Comparison of ENCODE assay signal across 26 mouse cellular contexts in the genomic region with DNA sequence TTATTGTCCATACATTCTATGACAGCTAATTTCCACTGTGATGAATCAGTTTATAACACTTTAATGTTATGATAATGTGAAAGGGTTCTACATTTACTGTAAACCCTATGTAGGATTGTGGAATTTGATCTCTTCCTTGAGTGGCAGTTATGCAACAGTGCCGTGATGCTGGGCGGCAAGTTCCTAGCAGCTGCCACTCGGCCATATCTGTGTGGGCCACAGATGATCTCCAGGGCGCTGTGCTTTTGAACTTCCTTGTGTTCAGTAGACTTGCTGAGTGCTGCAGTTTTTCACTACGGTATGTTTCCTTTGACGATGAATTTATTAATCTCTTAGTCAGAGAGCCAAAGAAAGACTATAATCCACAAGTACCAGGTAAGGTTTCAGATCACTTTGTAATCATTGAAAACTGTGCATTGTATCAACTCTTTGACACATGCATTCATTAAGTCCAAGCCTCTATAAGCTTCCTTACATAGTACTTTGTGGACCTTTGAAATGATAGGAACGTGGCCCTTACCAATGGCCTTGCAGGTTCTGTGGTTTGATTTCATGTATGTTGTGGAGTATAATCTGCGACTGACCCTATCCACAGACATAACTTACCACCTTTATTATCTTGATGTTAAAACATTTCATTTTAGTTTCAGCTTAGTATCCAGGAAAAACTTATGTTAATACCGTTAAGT.
A peak's percentile ranks its signal among the peaks of the same experiment; 100 is the strongest.
DNase-seq lines count a peak whose midpoint lies in the region; ATAC-seq and TF ChIP-seq lines count a peak whose summit lies in the region.
"Had no signal": no experiment of that assay in that cellular context is flagged by ENCODE, and none has a peak within 500 bp of the region (broad histone marks: within the 10 kb centered on the region; RNA-seq: fewer than 3 reads in every experiment).

No protein-coding gene starts in this region.

- H3K9me3 ChIP-seq in embryonic facial prominence, embryonic 14.5 days (ENCODE audit: control insufficient read depth, low read length): no peaks in the 10 kb centered on the region
- H3K9me3 ChIP-seq in embryonic facial prominence, embryonic 10.5 days: no peaks in the 10 kb centered on the region
- no peaks in the 10 kb centered on the region for H3K9me3 ChIP-seq in lung, embryonic 16.5 days (ENCODE audit: control insufficient read depth, low read length)
- H3K9me3 ChIP-seq in lung, postnatal 0 days (ENCODE audit: low read length): no peaks in the 10 kb centered on the region
- H3K9me3 ChIP-seq in liver, embryonic 16.5 days (replicated peaks; ENCODE audit: control insufficient read depth, low read length): no peaks in the 10 kb centered on the region
- H3K9me3 ChIP-seq: forebrain, embryonic 13.5 days; heart, embryonic 10.5 days; heart, embryonic 15.5 days; hindbrain, embryonic 13.5 days; limb, embryonic 13.5 days; megakaryocyte, embryonic 14.5 days; midbrain, embryonic 13.5 days had no signal

- no peak for ATAC-seq in embryonic facial prominence, embryonic 14.5 days (ENCODE audit: low read depth)
- ATAC-seq in lung, embryonic 16.5 days (ENCODE audit: low read depth): peak; percentile 43; the same call in 1 of the 2 replicates
- ATAC-seq in lung, postnatal 0 days: no peak
- ATAC-seq in liver, embryonic 16.5 days (ENCODE audit: low read depth): peak; percentile 30; the same call in 1 of the 2 replicates
- ATAC-seq: activated CD4-positive, CD25-positive, alpha-beta regulatory T cell, adult 4 months; forebrain, embryonic 13.5 days; midbrain, embryonic 13.5 days had no signal

- H3K4me3 ChIP-seq in embryonic facial prominence, embryonic 14.5 days (ENCODE audit: low read depth, low read length): no peak overlapping the region
- no peak overlapping the region for H3K4me3 ChIP-seq in embryonic facial prominence, embryonic 10.5 days
- no peak overlapping the region for H3K4me3 ChIP-seq in lung, embryonic 16.5 days (ENCODE audit: low read length)
- no peak overlapping the region for H3K4me3 ChIP-seq in lung, postnatal 0 days (ENCODE audit: low read depth, low read length)
- no peak overlapping the region for H3K4me3 ChIP-seq in liver, embryonic 16.5 days (ENCODE audit: low read depth, low read length)
- H3K4me3 ChIP-seq: forebrain, embryonic 13.5 days; heart, embryonic 10.5 days; heart, embryonic 15.5 days; hindbrain, embryonic 13.5 days; limb, embryonic 13.5 days; megakaryocyte, embryonic 14.5 days; midbrain, embryonic 13.5 days had no signal

- H3K4me1 ChIP-seq in embryonic facial prominence, embryonic 14.5 days (ENCODE audit: control insufficient read depth, insufficient read depth, low read length): no peaks in the 10 kb centered on the region
- no peaks in the 10 kb centered on the region for H3K4me1 ChIP-seq in embryonic facial prominence, embryonic 10.5 days
- no peaks in the 10 kb centered on the region for H3K4me1 ChIP-seq in lung, embryonic 16.5 days (replicated peaks; ENCODE audit: control insufficient read depth, insufficient read depth, low read length)
- H3K4me1 ChIP-seq in lung, postnatal 0 days (ENCODE audit: insufficient read depth, low read depth, low read length): no peaks in the 10 kb centered on the region
- H3K4me1 ChIP-seq in liver, embryonic 16.5 days (ENCODE audit: control insufficient read depth, low read depth, low read length): no peaks in the 10 kb centered on the region
- H3K4me1 ChIP-seq: forebrain, embryonic 13.5 days; heart, embryonic 10.5 days; heart, embryonic 15.5 days; limb, embryonic 13.5 days; megakaryocyte, embryonic 14.5 days; midbrain, embryonic 13.5 days had no signal

- no peak for TF ChIP-seq EP300 in lung, postnatal 0 days (IDR thresholded peaks at IDR 0.05)

- intact Hi-C loops in left cerebral cortex, postnatal 10 days (cut with DNase I): no loop called here

- H3K27ac ChIP-seq in embryonic facial prominence, embryonic 14.5 days (replicated peaks; ENCODE audit: low read depth, low read length): no peak overlapping the region
- H3K27ac ChIP-seq in embryonic facial prominence, embryonic 10.5 days (replicated peaks): no peak overlapping the region
- no peak overlapping the region for H3K27ac ChIP-seq in lung, embryonic 16.5 days (ENCODE audit: low read length)
- H3K27ac ChIP-seq in lung, postnatal 0 days (ENCODE audit: low read length): no peak overlapping the region
- H3K27ac ChIP-seq in liver, embryonic 16.5 days (ENCODE audit: low read length): no peak overlapping the region
- H3K27ac ChIP-seq: forebrain, embryonic 13.5 days; heart, embryonic 10.5 days; heart, embryonic 15.5 days; hindbrain, embryonic 13.5 days; limb, embryonic 13.5 days; midbrain, embryonic 13.5 days had no signal

- no peak for TF ChIP-seq CTCF in lung, postnatal 0 days (IDR thresholded peaks at IDR 0.05)

- peak; percentile 16 for DNase-seq in embryonic facial prominence, embryonic 14.5 days (ENCODE audit: low spot score)
- no peak for DNase-seq in embryonic facial prominence, embryonic 10.5 days (ENCODE audit: low spot score)
- no peak for DNase-seq in lung, postnatal 0 days (ENCODE audit: low spot score)
- DNase-seq in left cerebral cortex, postnatal 10 days (ENCODE audit: extremely low spot score in 1 of 2, low spot score in 2 of 2): no peak
- DNase-seq in heart, postnatal 4 days: no peak
- DNase-seq in thymus, postnatal 0 days (ENCODE audit: low spot score): no peak
- DNase-seq: adrenal gland, adult 2 months; adrenal gland, postnatal 36 days; cerebellum, adult 18-20 months; cerebellum, postnatal 10 days; gastrocnemius, postnatal 14 days; heart, adult 11 months; kidney, postnatal 14 days; lung, postnatal 36 days; thymus, postnatal 14 days had no signal

- peaks cover 14% of the 10 kb centered on the region for H3K36me3 ChIP-seq in embryonic facial prominence, embryonic 14.5 days (ENCODE audit: control insufficient read depth, insufficient read depth, low read length)
- H3K36me3 ChIP-seq in embryonic facial prominence, embryonic 10.5 days (replicated peaks): peaks cover 24% of the 10 kb centered on the region
- H3K36me3 ChIP-seq in lung, embryonic 16.5 days (ENCODE audit: control insufficient read depth, insufficient read depth, low read length): 0 out of 2 replicates have a peak, but pooled peaks cover 2% of the 10 kb centered on the region
- H3K36me3 ChIP-seq in lung, postnatal 0 days (ENCODE audit: insufficient read depth, low read length): no peaks in the 10 kb centered on the region
- H3K36me3 ChIP-seq in liver, embryonic 16.5 days (ENCODE audit: control insufficient read depth, insufficient read depth): no peaks in the 10 kb centered on the region
- H3K36me3 ChIP-seq: heart, embryonic 15.5 days had no signal

- no peak overlapping the region for H3K4me2 ChIP-seq in embryonic facial prominence, embryonic 14.5 days (ENCODE audit: low read depth, low read length)
- H3K4me2 ChIP-seq in lung, embryonic 16.5 days (ENCODE audit: low read depth, low read length): no peak overlapping the region
- H3K4me2 ChIP-seq in lung, postnatal 0 days (replicated peaks; ENCODE audit: low read depth, low read length): no peak overlapping the region
- H3K4me2 ChIP-seq in liver, embryonic 16.5 days (ENCODE audit: low read depth, low read length): no peak overlapping the region
- H3K4me2 ChIP-seq: forebrain, embryonic 13.5 days; heart, embryonic 15.5 days; hindbrain, embryonic 13.5 days; limb, embryonic 13.5 days; midbrain, embryonic 13.5 days had no signal

- no peaks in the 10 kb centered on the region for H3K27me3 ChIP-seq in embryonic facial prominence, embryonic 14.5 days (replicated peaks; ENCODE audit: control insufficient read depth, insufficient read depth, low read length)
- no peaks in the 10 kb centered on the region for H3K27me3 ChIP-seq in embryonic facial prominence, embryonic 10.5 days (replicated peaks; ENCODE audit: low read depth, poor library complexity, severe bottlenecking)
- no peaks in the 10 kb centered on the region for H3K27me3 ChIP-seq in lung, embryonic 16.5 days (ENCODE audit: control insufficient read depth, insufficient read depth, low read depth, low read length)
- no peaks in the 10 kb centered on the region for H3K27me3 ChIP-seq in lung, postnatal 0 days (replicated peaks; ENCODE audit: insufficient read depth, low read length)
- no peaks in the 10 kb centered on the region for H3K27me3 ChIP-seq in liver, embryonic 16.5 days (ENCODE audit: control insufficient read depth, insufficient read depth, low read depth, low read length)
- H3K27me3 ChIP-seq: CH12.LX; forebrain, embryonic 13.5 days; heart, embryonic 15.5 days; hindbrain, embryonic 13.5 days; limb, embryonic 13.5 days; megakaryocyte, embryonic 14.5 days; midbrain, embryonic 13.5 days had no signal

- no peak overlapping the region for H3K9ac ChIP-seq in embryonic facial prominence, embryonic 14.5 days (ENCODE audit: low read depth, low read length)
- H3K9ac ChIP-seq in lung, embryonic 16.5 days (ENCODE audit: low read length): no peak overlapping the region
- no peak overlapping the region for H3K9ac ChIP-seq in lung, postnatal 0 days (replicated peaks; ENCODE audit: low read depth)
- no peak overlapping the region for H3K9ac ChIP-seq in liver, embryonic 16.5 days (ENCODE audit: low read depth, low read length)
- H3K9ac ChIP-seq: forebrain, embryonic 13.5 days; heart, embryonic 15.5 days; hindbrain, embryonic 13.5 days; limb, embryonic 13.5 days; midbrain, embryonic 13.5 days had no signal

- 81% methylated on average over 9 of the region's 9 CpGs for WGBS in embryonic facial prominence, embryonic 14.5 days
- WGBS in embryonic facial prominence, embryonic 10.5 days: 91% methylated on average over 9 of the region's 9 CpGs
- 75% methylated on average over 9 of the region's 9 CpGs for WGBS in lung, embryonic 16.5 days
- WGBS in lung, postnatal 0 days: 67% methylated on average over 9 of the region's 9 CpGs
- WGBS in liver, embryonic 16.5 days (ENCODE audit: insufficient replicate concordance): 43% methylated on average over 9 of the region's 9 CpGs

Comparison
In these comparisons a context has a peak if more than half of its experiments do, and no peak if none do; other contexts are left out.
1. ATAC-seq: peak in lung, embryonic 16.5 days (single experiment) and liver, embryonic 16.5 days (single experiment); none in embryonic facial prominence, embryonic 14.5 days (single experiment) and lung, postnatal 0 days (single experiment).